Mouse (Mus musculus) intestine, embryonic 14.5 days (tissue): ENCODE measurements around the gene Olfr477. TPM values are rescaled to one million over a fixed set of nuclear protein-coding genes. Genes with fewer than 3 reads are reported as not detected.
"Not testable (repeated sequence)": the region's sequence is repeated elsewhere in the genome, so short reads cannot be mapped to it uniquely, and the experiment has no call there.

Experiments
- ATAC-seq: fragments of 200-750 bp; cut with Nextera tagmentation; replicated peaks from 2 replicates; pipeline ENCODE4 v1.8.0; 2017; ENCODE audit warnings: low read depth, moderate number of reproducible peaks, moderate TSS enrichment, moderate library complexity; ENCODE audit not compliant: low FRiP score, low TSS enrichment
- DNase-seq: peaks from one replicate; pipeline ENCODE4 v3.0.0-alpha.2; 2018; ENCODE audit warnings: low spot score
- H3K27ac ChIP-seq: fragments of 300-500 bp; sonication (generic); 2 replicates; pipeline ENCODE4 v1.5.1; 2014; ENCODE audit warnings: low read depth, mild to moderate bottlenecking, control low read depth
- H3K27me3 ChIP-seq: fragments of 300-500 bp; sonication (generic); replicated peaks from 2 replicates; pipeline ENCODE4 v1.6.1; 2014; ENCODE audit warnings: low read length, control low read depth; ENCODE audit not compliant: control insufficient read depth, insufficient read depth
- H3K36me3 ChIP-seq: fragments of 300-500 bp; sonication (generic); 2 replicates; pipeline ENCODE4 v1.6.1; 2014; ENCODE audit warnings: low read length, control low read depth; ENCODE audit not compliant: control insufficient read depth, insufficient read depth
- H3K4me1 ChIP-seq: fragments of 300-500 bp; sonication (generic); replicated peaks from 2 replicates; pipeline ENCODE4 v1.6.1; 2014; ENCODE audit warnings: low read length, control low read depth, mixed read lengths; ENCODE audit not compliant: control insufficient read depth, insufficient read depth
- H3K4me2 ChIP-seq: fragments of 300-500 bp; sonication (generic); 2 replicates; pipeline ENCODE4 v1.6.1; 2014; ENCODE audit warnings: low read length
- H3K4me3 ChIP-seq: fragments of 300-500 bp; sonication (generic); 2 replicates; pipeline ENCODE4 v1.5.1; 2014; ENCODE audit warnings: low read depth, low read length, control low read depth, mixed read lengths
- H3K9ac ChIP-seq: fragments of 300-500 bp; sonication (generic); 2 replicates; pipeline ENCODE4 v1.6.1; 2014; ENCODE audit warnings: mild to moderate bottlenecking, low read length
- H3K9me3 ChIP-seq: fragments of 300-500 bp; sonication (generic); 2 replicates; pipeline ENCODE4 v1.6.1; 2016; ENCODE audit warnings: low read length, control low read depth; ENCODE audit not compliant: control insufficient read depth
- WGBS: fragments of 180-500 bp; shearing (Covaris S2); extraction: QIAGEN DNeasy Blood & Tissue Kit; methylation state at CpG from one replicate; pipeline ENCODE4 v1.1.7; 2014; 5-methylcytosine and 5-hydroxymethylcytosine counted together
- polyA plus RNA-seq: library from polyadenylated mRNA; unstranded; fragments of >200 nt; fragmentation: Nextera tagmentation; extraction: Ambion mirVana; gene quantifications from 2 replicates; pipeline ENCODE4 v1.2.1, GENCODE M21; 2014

Gene Olfr477
- polyA plus RNA-seq = not detected in 2 replicates

GRCm38 (mm10) chr7:107986393-107986792, at the start of gene Olfr477:
Gene Olfr477 (plus strand): TSS chr7:107986693.
- no peaks in the 10 kb centered on the region for H3K9me3 ChIP-seq
- WGBS = 74% methylated on average over 2 of the region's 2 CpGs
- no peak within 1 kb of the TSS for H3K4me3 ChIP-seq
- ATAC-seq (no peak), DNase-seq (no peak)
- H3K27me3 ChIP-seq = no peaks in the 10 kb centered on the region
- H3K4me1 ChIP-seq = no peaks in the 10 kb centered on the region
- H3K36me3 ChIP-seq = no peaks in the 10 kb centered on the region
- no peak within 1 kb of the TSS for H3K4me2 ChIP-seq
- H3K9ac ChIP-seq = no peak within 1 kb of the TSS
- H3K27ac ChIP-seq = no peak within 1 kb of the TSS

DNA sequence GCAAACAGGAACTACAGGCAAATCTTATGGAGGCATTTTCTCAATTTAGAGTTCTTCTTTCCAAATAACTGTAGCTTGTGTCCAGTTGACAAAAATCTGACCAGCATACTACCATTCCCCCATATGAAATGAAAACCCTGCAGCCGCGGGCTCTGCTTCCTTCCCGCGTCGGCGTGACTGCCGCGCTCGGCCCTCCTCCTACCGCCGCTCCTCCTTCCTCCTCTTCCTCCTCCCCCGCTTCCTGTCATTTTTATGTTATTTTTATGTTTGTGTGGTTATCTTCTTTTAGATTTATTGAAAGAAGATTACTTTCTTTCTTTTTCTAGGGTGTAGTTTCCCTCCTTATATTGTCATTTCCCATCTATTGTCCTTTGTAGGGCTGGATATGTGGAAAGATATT, 34.0 kb upstream of the Olfr477 start:
- not testable (repeated sequence) for H3K9me3 ChIP-seq, H3K27ac ChIP-seq, H3K9ac ChIP-seq, DNase-seq, H3K27me3 ChIP-seq, H3K36me3 ChIP-seq, H3K4me3 ChIP-seq, ATAC-seq, H3K4me2 ChIP-seq, H3K4me1 ChIP-seq
- 91% methylated on average over 12 of the region's 12 CpGs for WGBS

DNA sequence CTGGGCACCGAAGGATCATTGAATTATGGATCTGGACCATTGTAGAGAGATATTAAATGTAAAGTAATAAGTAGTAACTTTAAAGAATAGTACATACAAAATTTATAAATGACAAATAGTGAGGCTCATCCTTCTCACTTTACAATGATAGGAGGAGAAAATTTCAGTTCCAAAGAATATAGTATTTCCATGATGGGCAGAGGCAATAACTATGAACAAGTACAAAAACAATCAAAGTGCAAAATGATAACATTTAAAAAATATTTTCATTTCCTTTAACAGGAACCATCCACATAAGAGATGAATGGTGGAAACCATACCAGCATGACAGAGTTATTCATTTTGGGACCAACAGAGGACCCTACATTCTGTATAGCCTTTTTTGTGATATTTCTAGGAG, 32.1 kb upstream of the Olfr477 start, which contains the start of gene Olfr474:
Olfr474 (plus strand) TSS at position 301 of the 400 bp plus-strand sequence.
- H3K9ac ChIP-seq = no peak within 1 kb of the TSS
- ATAC-seq (no peak), DNase-seq (no peak)
- H3K9me3 ChIP-seq = no peaks in the 10 kb centered on the region
- 94% methylated on average over 1 of the region's 1 CpGs for WGBS
- H3K36me3 ChIP-seq = no peaks in the 10 kb centered on the region
- no peaks in the 10 kb centered on the region for H3K4me1 ChIP-seq
- H3K4me3 ChIP-seq = no peak within 1 kb of the TSS
- no peak within 1 kb of the TSS for H3K27ac ChIP-seq
- no peaks in the 10 kb centered on the region for H3K27me3 ChIP-seq
- H3K4me2 ChIP-seq = no peak within 1 kb of the TSS

DNA sequence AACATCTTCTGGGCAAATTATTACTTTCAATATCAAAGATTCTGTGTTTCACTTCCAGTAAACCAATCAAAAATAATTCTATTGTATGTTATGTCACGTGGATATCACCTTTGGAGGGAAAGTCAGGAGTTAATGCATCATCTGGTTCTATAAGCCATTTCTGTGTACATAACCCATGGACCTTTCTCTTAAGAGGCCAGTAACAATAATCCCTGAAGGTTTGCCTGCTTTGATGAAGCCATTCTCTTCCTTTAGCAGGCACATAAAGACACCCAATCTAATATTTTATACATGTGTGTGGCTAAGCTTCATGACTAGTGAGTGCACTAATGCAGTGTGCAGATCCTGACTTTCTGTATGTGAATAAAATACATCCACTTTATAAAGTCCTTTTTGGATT, 22.0 kb upstream of the Olfr477 start, which contains the start of gene Olfr476:
Olfr476 (plus strand) TSS at position 301 of the 400 bp plus-strand sequence.
- 55% methylated on average over 1 of the region's 1 CpGs for WGBS
- Histone ChIP-seq H3K36me3 (no peaks in the 10 kb centered on the region), H3K4me1 (no peaks in the 10 kb centered on the region), H3K27me3 (no peaks in the 10 kb centered on the region), H3K4me3 (no peak within 1 kb of the TSS), H3K9me3 (no peaks in the 10 kb centered on the region), H3K27ac (no peak within 1 kb of the TSS), H3K4me2 (no peak within 1 kb of the TSS), H3K9ac (no peak within 1 kb of the TSS)
- ATAC-seq (no peak), DNase-seq (no peak)

- H3K4me1 ChIP-seq, ATAC-seq: not testable (repeated sequence)
Measured at GRCm38 (mm10) chr7:108014256-108014655, 27.8 kb downstream of the Olfr477 start.

GRCm38 (mm10) chr7:108033889-108034288, 47.4 kb downstream of the Olfr477 start, which contains the start of gene Olfr478:
Gene Olfr478 (minus strand): TSS chr7:108033989.
- H3K27ac ChIP-seq = no peak within 1 kb of the TSS
- H3K4me3 ChIP-seq = no peak within 1 kb of the TSS
- H3K36me3 ChIP-seq = no peaks in the 10 kb centered on the region
- WGBS = 82% methylated on average over 3 of the region's 3 CpGs
- H3K4me2 ChIP-seq = no peak within 1 kb of the TSS
- H3K4me1 ChIP-seq = no peaks in the 10 kb centered on the region
- no peaks in the 10 kb centered on the region for H3K27me3 ChIP-seq
- ATAC-seq = no peak
- no peaks in the 10 kb centered on the region for H3K9me3 ChIP-seq
- DNase-seq = no peak
- no peak within 1 kb of the TSS for H3K9ac ChIP-seq

More at GRCm38 (mm10) chr7:108014256-108014655, 27.8 kb downstream of the Olfr477 start:
- H3K4me3 ChIP-seq, DNase-seq, H3K27ac ChIP-seq, H3K9ac ChIP-seq, H3K36me3 ChIP-seq, H3K27me3 ChIP-seq, H3K4me2 ChIP-seq, H3K9me3 ChIP-seq: not testable (repeated sequence)

Other genes with a start within 250 kb of the Olfr477 start
- 0.31 and 0.40 TPM in 2 replicates for gene Cyb5r2, start 228.7 kb upstream of the Olfr477 start, polyA plus RNA-seq
- not detected in 2 replicates for gene Ovch2, start 185.5 kb upstream of the Olfr477 start, polyA plus RNA-seq
- not detected in 2 replicates for gene Olfr467, start 174.4 kb upstream of the Olfr477 start, polyA plus RNA-seq
- gene Olfr469, start 161.2 kb upstream of the Olfr477 start, polyA plus RNA-seq = not detected in 2 replicates
- gene Olfr470, start 139.2 kb upstream of the Olfr477 start, polyA plus RNA-seq = not detected in 2 replicates
- gene Olfr472, start 88.8 kb upstream of the Olfr477 start, polyA plus RNA-seq = not detected in 2 replicates
- gene Olfr473, start 56.2 kb upstream of the Olfr477 start, polyA plus RNA-seq = not detected in 2 replicates
- not detected in 2 replicates for gene Olfr474, start 32.0 kb upstream of the Olfr477 start, polyA plus RNA-seq
- not detected in 2 replicates for gene Olfr476, start 21.9 kb upstream of the Olfr477 start, polyA plus RNA-seq
- not detected in 2 replicates for gene Olfr478, start 47.3 kb downstream of the Olfr477 start, polyA plus RNA-seq
- gene Olfr479, start 64.0 kb downstream of the Olfr477 start, polyA plus RNA-seq = not detected in 2 replicates
- not detected in 2 replicates for gene Olfr480, start 80.7 kb downstream of the Olfr477 start, polyA plus RNA-seq
- not detected in 2 replicates for gene Olfr481, start 93.2 kb downstream of the Olfr477 start, polyA plus RNA-seq
- not detected in 2 replicates for gene Olfr482, start 110.9 kb downstream of the Olfr477 start, polyA plus RNA-seq
- gene Olfr483, start 114.2 kb downstream of the Olfr477 start, polyA plus RNA-seq = not detected in 2 replicates
- not detected in 2 replicates for gene Olfr484, start 140.8 kb downstream of the Olfr477 start, polyA plus RNA-seq
- not detected in 2 replicates for gene Olfr485, start 173.2 kb downstream of the Olfr477 start, polyA plus RNA-seq
- gene Olfr486, start 186.0 kb downstream of the Olfr477 start, polyA plus RNA-seq = not detected in 2 replicates
- gene Olfr487, start 227.9 kb downstream of the Olfr477 start, polyA plus RNA-seq = not detected in 2 replicates